Mouse (Mus musculus) thymus, postnatal 36 days (tissue): ENCODE measurements at regions not wholly inside any gene's neighbourhood (a gene's known extent, or its start where the extent isn't known, plus 50 kb on each side); places are given as distances from the start of the nearest gene placed in this dataset.
"Not testable (repeated sequence)": the region's sequence is repeated elsewhere in the genome, so short reads cannot be mapped to it uniquely, and the experiment has no call there.

Experiments used
- DNase-seq, 2 experiments: peaks; one replicate each; pipeline ENCODE4 v3.0.0; 2022; ENCODE audit warnings: mixed read lengths in 2 of 2

DNA sequence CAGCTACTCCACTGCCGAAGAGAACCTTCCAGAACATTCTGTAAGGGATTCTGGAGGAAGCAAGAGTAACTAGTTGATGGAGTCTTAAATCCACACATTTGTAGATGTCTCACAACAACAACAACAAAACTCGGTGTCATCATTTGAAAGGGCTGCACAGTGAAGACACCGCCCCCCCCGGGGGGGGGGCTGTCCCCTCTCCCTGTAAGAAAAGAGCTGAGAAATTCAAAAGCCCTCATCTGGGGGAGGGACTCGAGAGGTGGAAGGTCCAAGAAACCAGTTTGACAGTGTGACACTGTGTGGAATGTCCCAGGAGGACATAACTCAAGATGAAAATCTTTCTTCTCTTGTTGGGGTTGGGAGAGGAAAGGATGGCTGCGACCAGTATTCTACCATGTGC is 87.7 kb downstream of the Fam43a start:
- DNase-seq: no peak

DNA sequence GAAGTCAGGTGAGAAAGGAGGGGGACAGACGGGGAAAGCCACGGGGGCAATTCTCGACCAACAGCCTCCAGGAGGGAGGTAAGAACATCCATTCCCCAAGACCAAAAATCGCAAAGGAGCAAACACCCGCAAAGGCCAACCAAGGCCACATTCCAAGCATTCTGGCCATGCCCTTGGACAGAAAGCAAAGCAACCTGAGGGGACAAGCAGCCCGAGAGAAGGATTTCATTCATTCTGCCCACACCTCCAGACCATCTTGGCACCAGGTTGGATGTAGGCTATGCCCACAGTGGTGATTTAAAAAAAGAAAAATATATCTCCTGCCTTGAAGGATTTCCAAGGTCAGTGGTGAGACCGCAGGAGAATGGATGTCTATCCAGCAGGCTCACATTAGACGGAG is 88.2 kb downstream of the Fam43a start:
- DNase-seq: no peak

DNA sequence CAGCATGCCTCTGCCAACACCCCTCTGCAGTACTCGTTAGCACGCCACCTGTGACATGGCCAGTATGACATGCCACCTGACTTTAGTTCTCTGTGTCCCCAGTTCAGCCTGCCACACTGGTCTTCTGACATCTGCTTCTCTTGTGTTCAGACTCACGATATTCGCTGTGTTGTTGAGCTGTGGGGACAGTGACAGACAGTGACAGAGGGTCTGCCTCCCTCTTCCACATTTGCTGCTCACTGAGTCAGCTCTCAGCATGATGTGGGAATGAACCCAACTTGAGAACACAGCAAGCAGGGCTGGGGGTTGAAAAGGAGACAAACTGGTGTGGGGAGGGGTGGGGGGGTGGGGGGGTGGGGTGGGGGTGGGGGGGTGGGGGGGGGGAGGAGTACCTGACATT is 91.0 kb downstream of the Fam43a start:
- no peak for DNase-seq

DNA sequence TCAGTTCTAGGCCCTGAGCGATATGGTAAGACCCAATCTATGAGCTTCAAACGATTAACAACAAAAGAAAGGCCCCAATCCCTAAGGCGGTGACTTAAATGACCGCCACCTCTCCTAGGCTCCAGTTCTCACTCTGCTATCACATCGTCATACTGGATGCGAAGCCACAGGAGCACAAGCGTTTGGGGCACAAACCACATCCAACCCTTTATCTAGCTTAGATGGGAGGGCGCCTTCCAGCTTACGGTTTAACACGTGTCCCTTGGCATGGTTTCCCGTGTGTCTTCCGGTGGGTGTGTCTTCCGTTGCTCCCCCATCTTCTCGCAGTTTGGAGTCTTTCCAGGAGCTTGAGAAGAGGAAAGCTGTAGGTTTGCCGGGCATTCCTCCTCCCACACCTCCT is 92.4 kb downstream of the Fam43a start:
- peak in 1 of 2 experiments; percentile 31 for DNase-seq

DNA sequence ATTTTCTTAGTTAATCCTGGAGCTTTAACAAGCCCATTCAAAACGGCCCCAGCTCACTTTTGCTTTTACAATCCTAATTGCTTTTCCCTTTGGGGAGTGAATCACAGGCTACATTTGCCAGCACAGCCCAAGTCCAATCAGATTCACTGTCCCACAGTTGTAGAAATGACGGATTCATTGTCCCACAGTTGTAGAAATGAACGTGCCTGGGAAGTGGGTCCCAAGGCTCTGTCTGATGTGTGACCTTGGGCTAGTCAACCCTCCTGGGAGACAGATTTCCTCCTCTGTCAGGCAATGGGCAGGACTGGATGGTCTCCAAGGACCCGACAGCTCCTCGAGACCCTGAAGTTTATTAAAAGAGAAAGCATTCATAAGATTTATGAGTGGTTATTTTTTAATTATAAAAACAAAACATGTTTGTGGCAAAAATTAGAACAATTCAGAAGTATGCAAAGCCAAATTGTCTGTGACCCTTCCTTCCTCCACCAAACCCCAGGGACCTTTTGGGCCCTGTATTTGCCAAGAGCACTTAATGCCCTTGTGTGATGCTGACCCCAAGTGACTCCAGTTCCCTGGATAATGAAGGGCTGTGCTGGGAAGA is 93.1 kb downstream of the Fam43a start:
- no peak for DNase-seq

DNA sequence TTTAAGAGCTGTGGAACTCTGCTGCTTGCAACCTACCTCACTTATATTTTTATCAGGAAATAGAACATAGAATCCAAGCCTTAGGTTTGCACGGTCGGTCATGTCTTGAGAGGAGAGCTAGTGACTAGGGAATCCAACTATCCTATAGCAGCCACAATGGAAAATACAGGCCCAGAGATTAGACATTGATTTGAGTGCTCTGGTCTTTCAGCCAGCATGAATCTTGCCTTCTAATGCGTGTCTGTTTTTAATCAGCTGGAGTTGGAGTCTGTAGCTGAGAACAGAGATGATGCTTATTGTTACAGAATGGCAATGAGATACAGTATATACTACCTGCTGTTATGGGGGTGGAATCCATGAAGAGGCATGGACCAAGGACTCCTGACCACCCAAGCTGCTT is 93.7 kb downstream of the Fam43a start:
- DNase-seq: no peak

DNA sequence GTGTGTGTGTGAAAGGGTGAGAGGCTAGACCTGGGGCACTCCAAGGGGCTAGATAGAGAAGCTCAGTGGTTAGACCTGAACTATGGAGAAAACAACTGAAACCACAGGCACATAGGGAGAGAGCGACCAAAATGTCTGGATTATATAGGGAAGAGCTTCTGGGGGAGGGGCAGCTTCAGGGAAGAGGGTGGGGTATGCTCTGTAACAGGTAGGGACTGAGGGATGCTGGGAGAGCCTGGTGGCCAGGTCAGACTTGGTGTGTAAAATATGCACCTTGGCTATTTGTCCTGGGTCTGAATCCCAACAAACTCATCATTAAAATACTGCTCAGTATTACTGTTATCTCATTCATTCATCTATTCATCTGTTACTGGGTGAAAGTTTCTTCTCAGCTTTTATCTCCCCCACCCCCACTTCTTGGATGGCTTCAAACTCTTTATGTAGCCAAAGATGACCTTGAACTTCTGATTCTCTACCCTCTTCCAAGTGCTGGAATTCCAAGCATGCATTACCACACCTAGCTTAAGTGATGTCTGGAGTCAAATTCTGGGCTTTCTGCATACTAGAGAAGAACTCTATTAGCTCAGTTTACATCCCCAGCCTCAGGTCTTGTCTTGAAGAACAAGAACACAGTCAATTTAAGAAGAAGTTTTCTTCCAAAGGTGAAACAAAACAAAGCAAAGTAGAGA is 94.5 kb downstream of the Fam43a start:
- DNase-seq: no peak

DNA sequence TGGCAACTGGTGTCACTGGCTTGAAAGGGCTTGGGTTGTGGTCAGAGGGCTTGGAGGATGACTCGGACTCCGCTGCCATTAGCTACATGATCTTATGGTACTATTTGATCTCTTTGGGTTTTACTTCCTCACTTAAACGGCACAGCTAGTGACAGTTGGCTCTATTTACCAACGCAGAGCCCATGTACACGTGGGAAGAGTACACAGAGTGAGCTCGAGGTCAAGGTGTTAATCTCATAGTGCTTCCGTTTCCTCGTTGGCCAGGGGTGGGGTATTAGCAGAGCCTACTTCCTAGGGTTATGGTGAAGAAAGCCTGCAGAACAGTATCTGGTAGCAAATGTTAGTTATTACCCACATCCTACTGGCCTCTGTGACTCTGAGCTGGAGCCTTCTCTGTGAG is 96.2 kb downstream of the Fam43a start:
- DNase-seq: no peak

DNA sequence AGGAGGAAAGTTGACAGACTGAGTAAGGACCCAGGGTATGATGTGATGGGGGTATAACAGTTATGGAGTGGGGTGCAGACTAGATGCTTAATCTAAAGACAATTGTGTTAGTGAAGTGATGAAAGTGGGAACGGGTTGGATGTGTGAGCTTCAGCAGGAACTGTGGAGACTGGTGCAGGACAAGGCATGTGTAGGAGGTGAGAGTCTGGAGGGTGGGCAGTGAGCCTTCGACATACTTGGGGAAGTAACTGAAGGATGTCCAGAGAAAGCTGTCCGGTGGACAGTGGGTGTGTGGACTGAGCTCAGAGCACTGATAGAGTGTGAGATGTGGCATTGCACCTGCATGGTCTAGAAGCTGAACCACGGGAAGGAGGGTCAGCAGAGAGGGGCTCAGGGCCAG is 97.7 kb downstream of the Fam43a start:
- no peak for DNase-seq

DNA sequence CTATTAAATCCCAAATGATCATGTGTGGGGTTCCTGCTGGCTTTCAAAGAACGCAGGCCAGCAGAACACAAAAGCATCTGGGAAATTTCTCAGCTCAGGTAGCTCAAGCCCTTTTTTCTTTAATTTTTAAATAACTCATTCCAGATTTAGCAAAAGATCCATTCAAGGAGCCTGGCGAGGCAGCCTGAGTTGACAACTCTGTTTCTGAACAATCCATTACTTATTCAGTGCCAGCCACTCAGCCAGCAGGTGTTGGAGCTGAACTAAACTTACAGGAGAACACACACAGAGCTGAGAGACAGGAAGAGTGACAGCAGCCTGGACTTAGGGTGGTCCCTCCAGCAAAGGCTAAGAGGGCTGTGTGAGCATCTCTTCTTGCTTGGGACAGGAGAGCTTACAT is 98.3 kb downstream of the Fam43a start:
- no peak for DNase-seq

DNA sequence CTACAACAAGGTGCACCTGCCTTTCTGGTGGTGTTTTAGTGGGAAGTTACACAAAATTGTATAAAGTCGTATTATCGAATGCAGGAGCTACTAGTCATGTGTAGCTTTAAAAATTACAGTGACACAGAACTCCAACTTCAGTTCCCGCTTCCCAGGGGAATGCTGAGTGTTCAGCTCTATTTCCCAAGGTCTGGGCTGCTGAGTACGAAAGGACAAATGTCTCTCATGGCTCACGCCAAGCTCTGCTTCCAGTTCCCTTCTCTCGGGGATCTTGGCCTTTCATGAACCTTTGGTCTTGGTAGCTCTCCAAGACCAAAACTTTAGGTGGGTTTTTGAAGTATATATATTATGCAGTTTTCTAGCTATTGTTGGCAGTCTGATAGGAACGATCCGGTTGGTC is 104.3 kb downstream of the Fam43a start:
- no peak for DNase-seq

DNA sequence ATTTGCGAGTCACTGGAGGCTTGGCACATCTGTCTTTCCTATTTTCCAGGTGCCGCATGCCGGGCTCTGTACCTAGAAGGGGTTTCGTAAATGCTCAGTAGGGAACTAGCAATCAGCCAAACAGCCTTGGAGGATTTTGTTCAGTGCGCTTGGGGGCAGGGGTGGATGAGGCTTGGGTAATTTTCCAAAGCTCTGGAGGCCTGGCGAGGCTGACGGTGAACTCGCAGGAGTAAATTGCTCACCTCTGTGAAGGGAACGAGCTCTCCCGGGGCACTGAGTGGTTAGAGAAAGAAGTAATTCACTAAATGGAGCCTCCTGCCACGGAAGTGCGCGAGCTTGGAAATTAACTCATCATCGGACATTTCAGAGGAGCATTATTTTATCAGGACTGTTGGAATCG is 110.0 kb downstream of the Fam43a start:
- DNase-seq: no peak

DNA sequence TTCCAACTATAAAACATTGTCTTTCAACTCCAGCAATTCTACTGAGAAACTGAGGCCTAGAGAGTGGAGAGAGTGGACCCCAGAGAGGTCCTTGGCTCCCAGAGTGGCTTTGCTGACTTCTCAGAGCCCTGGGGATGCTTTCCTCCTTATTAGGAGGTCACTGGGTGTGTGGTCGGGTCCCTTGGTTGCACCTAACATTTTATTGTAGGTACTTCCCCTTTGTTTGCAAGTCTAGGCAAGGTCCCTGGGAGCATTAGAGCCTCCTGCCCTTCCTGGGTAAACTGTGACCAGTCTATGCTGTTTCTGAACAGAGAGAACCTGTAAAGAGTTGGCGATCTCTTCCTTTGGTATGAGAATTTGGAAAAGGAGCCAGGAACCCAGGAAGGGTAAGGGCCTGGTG is 110.5 kb downstream of the Fam43a start:
- DNase-seq: no peak

DNA sequence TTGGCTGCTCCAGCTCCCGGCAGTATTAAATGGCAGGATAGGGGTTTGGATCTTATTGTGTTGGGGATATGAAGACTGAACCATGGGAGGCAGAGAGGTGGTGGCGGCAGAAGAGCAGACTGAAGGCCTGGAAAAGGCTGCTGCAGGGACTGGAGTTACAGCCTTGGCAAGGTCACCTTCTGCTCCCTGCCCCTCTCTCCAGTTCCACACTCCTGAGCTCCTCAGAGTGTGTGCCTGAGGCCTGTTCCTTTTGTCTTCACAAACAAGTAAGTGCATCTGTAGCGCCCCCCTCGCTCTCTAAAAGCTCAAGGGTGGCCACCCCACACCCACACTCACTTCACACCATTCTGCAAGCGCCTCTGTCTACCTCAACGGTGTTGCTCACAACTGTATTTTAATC is 113.0 kb downstream of the Fam43a start:
- DNase-seq: no peak

DNA sequence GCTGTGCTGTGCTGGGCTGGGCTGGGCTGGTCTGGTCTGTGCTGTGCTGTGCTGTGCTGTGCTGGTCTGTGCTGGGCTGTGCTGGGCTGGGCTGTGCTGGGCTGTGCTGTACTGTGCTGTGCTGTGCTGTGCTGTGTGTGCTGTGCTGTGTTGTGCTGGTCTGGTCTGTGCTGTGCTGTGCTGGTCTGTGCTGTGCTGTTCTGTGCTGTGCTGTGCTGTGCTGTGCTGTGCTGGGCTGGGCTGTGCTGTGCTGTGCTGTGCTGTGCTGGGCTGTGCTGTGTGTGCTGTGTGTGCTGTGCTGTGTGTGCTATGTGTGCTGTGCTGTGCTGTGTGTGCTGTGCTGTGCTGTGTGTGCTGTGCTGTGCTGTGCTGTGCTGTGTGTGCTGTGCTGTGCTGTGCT is 118.1 kb downstream of the Fam43a start:
- DNase-seq: not testable (repeated sequence)

DNA sequence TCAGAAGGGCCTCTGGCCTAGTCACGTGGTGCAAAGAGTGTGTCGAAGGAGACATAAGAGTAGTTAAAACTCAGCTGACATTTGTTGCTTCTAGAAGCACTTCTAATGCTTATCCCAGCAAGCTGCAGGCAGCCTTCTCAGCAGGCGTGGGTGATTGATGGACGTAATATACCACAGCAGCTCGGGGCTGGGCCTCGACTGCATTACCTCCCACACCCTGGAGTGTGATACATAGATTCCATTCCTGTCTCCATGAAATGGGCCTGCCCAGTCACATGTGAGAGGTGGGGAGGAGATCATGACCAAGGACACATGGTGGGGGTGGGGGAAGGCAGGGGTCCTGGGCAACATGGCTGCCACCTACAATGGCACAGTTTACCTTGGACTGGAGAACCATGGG is 121.3 kb downstream of the Fam43a start:
- no peak for DNase-seq

DNA sequence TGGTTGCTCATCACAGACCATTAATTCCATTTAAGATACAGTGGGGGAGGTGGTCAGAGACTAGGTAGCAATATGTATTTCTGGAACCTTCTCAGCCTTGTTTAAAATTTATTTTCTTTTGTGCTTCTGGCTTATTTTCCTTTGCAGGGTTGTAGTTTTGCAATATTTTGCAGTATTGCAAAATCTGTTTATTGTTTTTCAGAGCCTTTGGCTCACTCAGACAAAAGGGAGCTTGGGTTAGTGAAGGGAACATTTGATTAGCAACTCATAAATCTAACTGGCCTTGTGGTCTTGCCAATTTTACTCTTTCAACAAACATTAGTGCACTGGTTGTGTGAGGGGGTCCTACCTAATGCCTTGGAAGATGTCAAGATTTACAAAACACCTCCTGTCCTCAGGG is 121.7 kb downstream of the Fam43a start:
- DNase-seq: no peak

DNA sequence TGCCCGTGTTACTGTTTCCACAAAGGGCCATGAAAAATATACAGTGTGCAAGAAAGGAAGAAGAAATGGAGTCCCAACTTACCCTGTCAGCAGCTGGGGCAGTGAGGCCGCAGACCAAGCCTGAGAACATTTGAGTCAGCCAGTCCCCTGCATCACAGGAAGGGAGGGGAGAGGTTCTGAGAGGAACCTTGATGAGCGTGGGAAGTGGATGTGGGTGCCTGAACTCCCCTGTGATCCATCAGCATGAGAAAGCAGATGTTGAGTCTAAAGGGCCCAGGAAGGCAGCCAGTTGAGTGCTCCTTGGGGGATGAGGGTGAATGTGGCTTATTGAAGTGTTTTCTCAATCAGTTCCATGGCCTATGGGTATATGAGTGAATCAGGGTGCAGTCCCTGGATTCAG is 122.8 kb downstream of the Fam43a start:
- peak; percentile 10 to 33 for DNase-seq

DNA sequence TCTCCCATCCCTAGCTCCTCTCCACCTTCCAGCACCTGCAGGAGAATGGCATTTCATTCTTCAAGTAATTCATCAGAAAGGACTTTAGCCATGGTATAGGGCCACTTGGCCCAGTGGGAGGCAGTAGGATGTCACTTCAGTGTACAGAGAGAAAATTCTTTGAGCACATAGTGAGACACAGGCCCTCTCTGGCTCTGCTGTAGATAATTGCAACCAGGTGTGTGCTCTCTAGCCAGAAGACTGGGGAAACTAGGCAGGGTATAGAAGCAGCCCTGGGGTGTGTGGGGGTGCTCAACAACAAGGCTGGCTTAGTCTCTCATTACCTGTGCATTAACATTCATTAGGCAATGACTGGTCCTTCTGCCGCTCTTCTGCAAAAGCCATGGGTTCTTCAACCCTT is 125.1 kb downstream of the Fam43a start:
- DNase-seq: no peak

DNA sequence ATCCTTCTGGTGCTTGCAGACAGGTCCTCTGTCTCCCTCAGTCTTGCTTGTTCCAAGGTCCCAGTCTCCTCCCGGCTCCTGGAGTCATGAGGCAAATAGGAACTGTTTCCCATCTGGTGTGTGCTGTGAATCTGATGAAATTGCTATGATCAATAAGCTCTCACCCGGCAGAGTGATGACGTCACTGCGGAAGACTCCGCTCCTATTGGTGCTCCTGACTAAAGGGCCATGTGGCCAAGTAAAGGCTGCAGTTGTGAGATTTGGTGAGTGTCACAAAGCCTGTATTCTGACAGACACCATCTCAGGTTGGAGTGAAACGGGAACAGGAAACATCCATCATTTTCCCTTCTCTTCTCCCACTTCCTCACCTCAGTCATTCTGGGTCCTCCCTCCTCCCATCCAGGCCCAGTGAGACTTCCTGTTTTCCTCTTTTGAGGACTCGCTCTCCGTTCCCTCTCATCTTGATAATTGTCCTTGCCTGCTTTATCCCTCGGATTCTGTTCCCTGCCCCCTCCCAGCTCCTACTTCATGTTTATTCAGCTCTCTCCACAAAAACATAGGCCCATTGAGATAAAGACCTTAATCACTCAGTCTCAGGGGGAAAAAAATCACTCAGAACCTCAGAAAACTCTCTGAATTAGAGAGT is 133.4 kb downstream of the Fam43a start:
- no peak for DNase-seq

DNA sequence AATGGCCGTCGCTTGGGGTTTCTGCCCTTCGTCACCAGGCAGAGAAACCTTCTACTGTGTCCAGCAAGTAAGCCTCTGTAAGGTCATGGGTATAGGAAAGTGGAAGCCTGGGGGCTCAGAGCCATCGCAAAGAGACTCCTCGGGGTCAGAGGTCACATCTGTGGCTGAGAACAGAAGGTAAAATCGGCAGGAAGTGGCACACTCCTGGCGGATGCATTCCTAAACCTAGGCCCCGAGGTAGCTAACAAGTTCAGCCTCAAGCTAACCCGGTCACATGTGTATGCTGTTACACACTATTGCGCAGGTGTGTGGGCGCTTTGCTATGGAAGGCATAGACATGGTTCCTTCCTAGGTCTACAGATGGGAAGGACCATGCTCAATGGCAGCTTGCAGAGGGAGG is 134.0 kb downstream of the Fam43a start:
- DNase-seq: no peak

DNA sequence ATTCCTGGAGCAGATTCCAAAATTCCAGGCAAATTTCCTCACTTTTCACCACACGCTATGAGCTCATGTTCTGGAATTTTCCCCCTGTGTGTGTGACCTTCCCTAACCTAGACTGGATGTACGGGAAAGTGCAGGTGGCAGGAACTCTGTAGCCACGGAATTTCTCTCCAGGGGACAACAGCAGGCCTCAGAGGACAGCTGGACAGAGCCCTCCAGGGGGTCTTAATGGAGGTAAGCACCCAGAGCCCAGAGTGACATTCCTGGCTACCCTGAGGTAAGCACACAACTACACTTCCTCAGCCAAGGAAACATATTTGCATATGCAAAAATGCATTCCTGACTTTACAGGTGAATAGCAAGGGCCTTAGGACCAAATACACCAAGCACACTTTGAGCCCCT is 135.8 kb downstream of the Fam43a start:
- DNase-seq: no peak

DNA sequence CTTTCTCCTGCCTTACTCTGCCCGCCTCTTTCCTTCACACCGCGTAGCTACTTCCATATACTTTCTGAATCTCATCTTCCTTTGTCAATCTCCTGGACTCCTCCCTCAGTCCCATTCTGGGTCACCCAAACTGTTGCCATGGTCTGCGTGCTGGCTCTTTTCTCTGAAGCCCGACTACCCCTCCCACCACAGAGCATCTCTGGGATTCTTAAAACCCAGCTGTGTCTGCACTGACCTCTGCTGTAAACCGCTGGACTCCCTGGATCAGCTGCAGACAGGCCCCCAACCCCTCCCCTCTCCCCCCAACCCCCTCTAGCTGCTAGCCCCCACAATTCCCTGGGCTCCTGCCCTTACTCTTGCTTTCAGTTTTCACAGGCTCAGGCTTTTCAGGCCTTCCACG is 136.4 kb downstream of the Fam43a start:
- DNase-seq: no peak

DNA sequence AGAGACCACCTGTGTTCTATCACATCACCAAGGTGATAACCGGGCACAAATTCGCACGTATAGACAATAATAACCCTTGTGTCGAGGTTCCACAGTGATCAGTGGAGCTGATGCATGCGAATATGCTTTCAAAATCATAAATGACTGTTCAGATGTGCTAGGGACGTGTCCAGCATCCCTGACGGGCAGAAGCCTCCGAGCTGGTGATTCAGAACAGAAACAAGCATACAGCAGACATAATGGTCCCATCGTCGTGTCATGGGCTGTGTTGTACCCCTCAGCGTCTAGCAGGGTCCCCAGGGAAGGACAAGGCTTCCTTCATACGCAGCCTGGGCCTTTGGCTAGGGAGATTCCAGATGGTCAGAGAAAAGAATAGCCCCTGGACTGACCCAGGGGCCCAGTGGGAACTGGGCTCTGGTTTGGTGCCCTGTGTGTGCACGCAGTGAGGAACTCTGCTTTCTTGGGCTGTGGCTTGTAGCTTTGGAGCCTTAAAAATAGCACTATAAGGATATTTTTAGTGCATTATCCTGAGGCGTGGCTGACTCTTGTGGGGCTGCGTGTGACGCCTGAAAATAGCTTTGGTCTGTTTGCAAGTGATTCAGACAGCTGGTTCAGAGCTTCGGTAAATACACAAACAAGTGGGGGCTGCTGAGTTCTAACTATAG is 137.3 kb downstream of the Fam43a start:
- no peak for DNase-seq
